In the genomic region with DNA sequence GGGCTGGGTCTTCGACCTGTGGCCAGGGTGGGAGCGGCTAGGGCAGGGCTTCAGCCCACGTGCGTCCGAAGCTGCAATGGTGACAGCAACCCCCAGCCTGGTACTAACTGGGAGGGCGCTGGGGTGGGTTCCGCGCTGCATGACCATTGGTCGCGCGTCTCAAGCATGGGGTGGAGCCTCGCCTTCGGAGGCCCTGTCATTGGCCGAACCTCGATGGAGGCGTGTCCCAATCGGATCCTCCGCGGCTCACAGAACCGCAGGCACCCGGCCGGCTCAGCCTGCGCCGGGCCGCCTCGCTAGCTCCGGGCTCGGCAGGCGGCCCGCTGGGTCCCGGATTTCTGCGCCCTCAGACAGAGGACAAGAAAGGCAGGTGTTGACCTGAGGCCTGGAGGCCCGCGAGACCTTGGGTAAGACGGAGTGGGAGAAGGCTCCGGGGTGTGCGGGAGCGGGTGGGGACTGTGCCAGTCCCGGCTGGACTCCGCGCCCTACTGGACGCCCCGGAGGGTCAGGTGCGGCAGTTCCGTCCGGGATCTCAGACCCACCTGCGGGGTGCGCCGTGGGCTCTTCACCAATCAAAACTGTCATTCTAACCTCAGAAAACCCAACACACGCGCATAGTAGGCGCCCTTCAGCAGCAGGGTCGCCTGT, we compare ENCODE assay signal across 8 mouse cellular contexts. TPM values are rescaled to one million over a fixed set of nuclear protein-coding genes. Genes with fewer than 3 reads are reported as not detected.
DNase-seq lines count a peak whose midpoint lies in the region; ATAC-seq and TF ChIP-seq lines count a peak whose summit lies in the region.

A gene (plus strand): TSS at position 242 of the 648 bp plus-strand sequence.

- WGBS in forebrain, embryonic 15.5 days: under 1% methylated on average over 53 of the region's 53 CpGs
- under 1% methylated on average over 53 of the region's 53 CpGs for WGBS in large intestine, adult 2 months
- under 1% methylated on average over 53 of the region's 53 CpGs for WGBS in liver, embryonic 16.5 days (ENCODE audit: insufficient replicate concordance)
- under 1% methylated on average over 53 of the region's 53 CpGs for WGBS in neural tube, embryonic 12.5 days

- no peaks in the 10 kb centered on the region for H3K36me3 ChIP-seq in forebrain, embryonic 15.5 days
- H3K36me3 ChIP-seq in liver, embryonic 16.5 days (ENCODE audit: control insufficient read depth, insufficient read depth): no peaks in the 10 kb centered on the region
- no peaks in the 10 kb centered on the region for H3K36me3 ChIP-seq in neural tube, embryonic 12.5 days
- H3K36me3 ChIP-seq in testis, adult 2 months (ENCODE audit: control insufficient read depth, insufficient read depth, low read length): no peaks in the 10 kb centered on the region

- peak within 1 kb of the TSS; percentile 53 for H3K9ac ChIP-seq in forebrain, embryonic 15.5 days (replicated peaks)
- peak within 1 kb of the TSS; percentile 40; the same call in 1 of the 2 replicates for H3K9ac ChIP-seq in liver, embryonic 16.5 days (ENCODE audit: low read depth, low read length)
- peak within 1 kb of the TSS; percentile 47; the same call in 1 of the 2 replicates for H3K9ac ChIP-seq in neural tube, embryonic 12.5 days

- TF ChIP-seq CTCF in testis, adult 2 months (IDR thresholded peaks at IDR 0.05; ENCODE audit: control insufficient read depth, insufficient read depth, insufficient replicate concordance, low read depth, low read length): no peak

- H3K4me2 ChIP-seq in forebrain, embryonic 15.5 days (replicated peaks): peak within 1 kb of the TSS; percentile 93
- peak within 1 kb of the TSS; percentile 59 for H3K4me2 ChIP-seq in liver, embryonic 16.5 days (ENCODE audit: low read depth, low read length)
- H3K4me2 ChIP-seq in neural tube, embryonic 12.5 days (replicated peaks): peak within 1 kb of the TSS; percentile 85

- H3K4me3 ChIP-seq in forebrain, embryonic 15.5 days: peak within 1 kb of the TSS; percentile 54
- H3K4me3 ChIP-seq in liver, embryonic 16.5 days (ENCODE audit: low read depth, low read length): peak within 1 kb of the TSS; percentile 58
- H3K4me3 ChIP-seq in neural tube, embryonic 12.5 days: peak within 1 kb of the TSS; percentile 47
- peak within 1 kb of the TSS; percentile 76 for H3K4me3 ChIP-seq in testis, adult 2 months (ENCODE audit: control insufficient read depth, low read depth, low read length)

- peak; percentile 59; the same call in 1 of the 2 replicates for TF ChIP-seq POLR2A in testis, adult 2 months (IDR thresholded peaks at IDR 0.05; ENCODE audit: control insufficient read depth, low read depth, low read length)

- peak; percentile 93 for ATAC-seq in cerebellum, adult (ENCODE audit: insufficient number of reproducible peaks, low FRiP score, low TSS enrichment)
- ATAC-seq in forebrain, embryonic 15.5 days (replicated peaks): peak; percentile 99
- ATAC-seq in liver, embryonic 16.5 days (ENCODE audit: low read depth): peak; percentile 97
- ATAC-seq in neural tube, embryonic 12.5 days (ENCODE audit: low FRiP score, low read depth): peak; percentile 97

- intact Hi-C loops in heart, postnatal 14 days (cut with DNase I): no loop called here

- no peak within 1 kb of the TSS for H3K27ac ChIP-seq in forebrain, embryonic 15.5 days (replicated peaks)
- no peak within 1 kb of the TSS for H3K27ac ChIP-seq in liver, embryonic 16.5 days (ENCODE audit: low read length)
- H3K27ac ChIP-seq in neural tube, embryonic 12.5 days: no peak within 1 kb of the TSS
- H3K27ac ChIP-seq in testis, adult 2 months (ENCODE audit: control insufficient read depth, insufficient read depth, low read depth, low read length): no peak within 1 kb of the TSS

- DNase-seq in CD8-positive naive resting alpha-beta T cell, adult 2 months (ENCODE audit: low read depth in 2 of 2, low spot score in 2 of 2): peak; percentile 46 to 50
- peak; percentile 93 to 94 for DNase-seq in heart, postnatal 14 days
- DNase-seq in large intestine, adult 2 months (ENCODE audit: low read depth, low spot score): peak; percentile 90

- H3K4me1 ChIP-seq in forebrain, embryonic 15.5 days: peaks cover 17% of the 10 kb centered on the region
- H3K4me1 ChIP-seq in liver, embryonic 16.5 days (ENCODE audit: control insufficient read depth, low read depth, low read length): peaks cover 3% of the 10 kb centered on the region; the same call in 1 of the 2 replicates
- peaks cover 15% of the 10 kb centered on the region for H3K4me1 ChIP-seq in neural tube, embryonic 12.5 days
- peaks cover 10% of the 10 kb centered on the region for H3K4me1 ChIP-seq in testis, adult 2 months (ENCODE audit: control insufficient read depth, insufficient read depth, low read length)

- H3K9me3 ChIP-seq in forebrain, embryonic 15.5 days: no peaks in the 10 kb centered on the region
- no peaks in the 10 kb centered on the region for H3K9me3 ChIP-seq in liver, embryonic 16.5 days (replicated peaks; ENCODE audit: control insufficient read depth, low read length)
- no peaks in the 10 kb centered on the region; the same call in 1 of the 2 replicates for H3K9me3 ChIP-seq in neural tube, embryonic 12.5 days

- H3K27me3 ChIP-seq in forebrain, embryonic 15.5 days: peaks cover 19% of the 10 kb centered on the region; the same call in 1 of the 2 replicates
- H3K27me3 ChIP-seq in liver, embryonic 16.5 days (ENCODE audit: control insufficient read depth, insufficient read depth, low read depth, low read length): no peaks in the 10 kb centered on the region; the same call in 1 of the 2 replicates
- peaks cover 25% of the 10 kb centered on the region for H3K27me3 ChIP-seq in neural tube, embryonic 12.5 days (replicated peaks)
- no peaks in the 10 kb centered on the region for H3K27me3 ChIP-seq in testis, adult 2 months (ENCODE audit: control insufficient read depth, insufficient read depth, low read length)

RNA-seq across cellular contexts. Expression of the gene that starts here (rescaled TPM):
- 5.9 and 7.0 TPM in 2 replicates for polyA plus RNA-seq in forebrain, embryonic 15.5 days (2015; fragmentation: Nextera tagmentation; extraction: Ambion mirVana)
- 100 to 1,000 TPM; 105 to 127 TPM for total RNA-seq in heart, postnatal 14 days (2021)
- polyA plus RNA-seq in large intestine, adult 2 months (2012; rRNA removed): 18.2 and 30.2 TPM in 2 replicates
- 1.5 and 1.9 TPM in 2 replicates for polyA plus RNA-seq in liver, embryonic 16.5 days (2015; fragmentation: Nextera tagmentation; extraction: Ambion mirVana)
- polyA plus RNA-seq in neural tube, embryonic 12.5 days (2016; fragmentation: Nextera tagmentation; extraction: Ambion mirVana): 1.4 and 2.0 TPM in 2 replicates
- 148 and 153 TPM in 2 replicates for polyA plus RNA-seq in testis, adult 2 months (2012; rRNA removed)
